Mouse (Mus musculus): ENCODE data around the gene Shisa4.

DNA sequence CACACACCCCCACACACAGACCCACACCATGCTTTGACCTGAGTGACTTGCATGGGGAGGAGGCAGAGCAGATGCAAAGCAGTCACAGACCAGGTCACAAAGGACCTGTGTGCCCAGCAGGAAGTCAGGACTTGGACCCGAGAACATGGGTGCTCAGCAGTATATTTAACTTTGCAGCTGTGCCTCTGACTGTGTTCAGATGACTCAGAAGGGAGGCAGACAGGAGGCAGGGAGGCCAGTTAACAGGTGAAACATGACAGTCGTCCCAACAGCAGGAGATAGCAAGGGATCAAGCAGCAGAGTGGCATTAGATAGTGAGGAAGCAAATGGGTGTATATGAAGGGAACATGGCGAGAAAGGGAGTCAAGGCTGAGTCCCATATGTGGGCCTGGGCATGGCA, 28.1 kb downstream of the Shisa4 start:
- no peak for TF ChIP-seq CTCF (IDR thresholded peaks at IDR 0.05; ENCODE audit: low read depth, low read length)
- TF ChIP-seq POLR2A (IDR thresholded peaks at IDR 0.05; ENCODE audit: borderline replicate concordance, low read depth, low read length) = no peak

All from bone marrow macrophage, adult 2 months (primary cell).